18 mouse cellular contexts compared by ENCODE assay signal in the genomic region with DNA sequence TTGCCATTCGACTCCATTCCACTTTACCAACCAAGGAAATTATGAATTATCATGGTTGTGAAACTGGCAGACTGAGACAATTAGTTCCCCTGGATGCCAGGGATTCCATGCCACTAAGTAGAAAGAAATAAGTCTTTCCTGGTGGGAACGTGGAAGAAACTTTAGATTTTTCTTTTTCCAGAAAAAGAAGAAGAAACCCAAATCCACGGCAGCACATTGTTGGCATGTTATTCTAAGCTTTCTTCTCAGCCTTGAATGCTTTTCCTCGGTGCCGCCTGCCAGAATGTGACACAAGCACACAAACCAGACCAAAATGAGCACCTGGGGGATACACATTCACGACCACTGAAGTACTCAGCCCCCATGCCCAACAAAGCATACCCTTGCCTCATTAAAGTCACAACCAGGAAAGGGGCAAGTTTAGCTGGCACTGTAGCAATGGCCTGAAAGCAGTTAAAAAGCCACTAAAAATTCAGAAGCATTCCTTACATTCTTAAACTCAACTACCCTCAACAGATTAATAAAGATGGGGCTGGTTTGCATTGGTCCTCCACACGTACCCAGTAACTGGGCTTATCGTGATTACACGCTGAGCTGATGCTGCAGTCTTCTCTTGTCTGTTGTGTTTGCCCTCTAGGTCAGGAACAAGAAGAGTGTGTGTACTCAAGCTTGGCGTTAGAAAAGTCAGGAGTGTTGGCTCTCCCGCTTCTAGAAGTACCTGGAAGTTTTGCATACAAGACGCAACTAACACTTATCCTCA.
DNase-seq lines count a peak whose midpoint lies in the region; ATAC-seq and TF ChIP-seq lines count a peak whose summit lies in the region.
"Had no signal": no experiment of that assay in that cellular context is flagged by ENCODE, and none has a peak within 500 bp of the region (broad histone marks: within the 10 kb centered on the region; RNA-seq: fewer than 3 reads in every experiment).

No protein-coding gene starts in this region.

- DNase-seq in kidney, adult 18-20 months, result no peak
- DNase-seq in Patski (ENCODE audit: low read depth, low spot score), result peak; percentile 31
- DNase-seq in mesoderm, embryonic 11.5 days (ENCODE audit: low read depth, low spot score), result peak; percentile 3
- no peak for DNase-seq in cerebellum, adult 9-11 months
- DNase-seq: adrenal gland, postnatal 14 days; cerebellum, adult 18-20 months; cerebellum, postnatal 10 days; gastrocnemius, postnatal 36 days; heart, adult 11 months; heart, postnatal 36 days had no signal

- peak; percentile 46; the same call in 1 of the 2 replicates for ATAC-seq in kidney, embryonic 16.5 days (ENCODE audit: low FRiP score, low TSS enrichment)
- ATAC-seq in Patski, result peak; percentile 99
- no peak for ATAC-seq in embryonic facial prominence, embryonic 15.5 days (ENCODE audit: insufficient number of reproducible peaks, low FRiP score, low TSS enrichment, low read depth)
- ATAC-seq in megakaryocyte, adult 5-6 weeks (ENCODE audit: poor library complexity, severe bottlenecking), result no peak
- ATAC-seq: forebrain, embryonic 14.5 days; hindbrain, postnatal 0 days had no signal

- CTCF ChIA-PET in Patski (lab: Charles Lee), result no interaction called here

- TF ChIP-seq CTCF in Patski (IDR thresholded peaks at IDR 0.05), result no peak

- H3K9ac ChIP-seq in kidney, embryonic 16.5 days (replicated peaks; ENCODE audit: low read length), result no peak overlapping the region
- no peak overlapping the region for H3K9ac ChIP-seq in embryonic facial prominence, embryonic 15.5 days
- H3K9ac ChIP-seq: heart, embryonic 13.5 days had no signal

- H3K27me3 ChIP-seq in kidney, embryonic 16.5 days (ENCODE audit: insufficient read depth, low read length), result no peaks in the 10 kb centered on the region
- no peaks in the 10 kb centered on the region for H3K27me3 ChIP-seq in Patski
- H3K27me3 ChIP-seq in embryonic facial prominence, embryonic 15.5 days, result no peaks in the 10 kb centered on the region
- H3K27me3 ChIP-seq: heart, embryonic 13.5 days had no signal

- H3K9me3 ChIP-seq in kidney, embryonic 16.5 days (ENCODE audit: low read length), result no peaks in the 10 kb centered on the region
- no peaks in the 10 kb centered on the region for H3K9me3 ChIP-seq in embryonic facial prominence, embryonic 15.5 days (replicated peaks)
- H3K9me3 ChIP-seq: forebrain, embryonic 10.5 days; heart, embryonic 13.5 days had no signal

- H3K36me3 ChIP-seq in kidney, embryonic 16.5 days (ENCODE audit: insufficient read depth, low read length), result no peaks in the 10 kb centered on the region
- H3K36me3 ChIP-seq in embryonic facial prominence, embryonic 15.5 days, result no peaks in the 10 kb centered on the region
- H3K36me3 ChIP-seq: forebrain, embryonic 10.5 days; heart, embryonic 13.5 days had no signal

- POLR2A ChIA-PET in Patski (lab: Charles Lee), result no interaction called here

- no peak overlapping the region for H3K4me2 ChIP-seq in kidney, embryonic 16.5 days (replicated peaks; ENCODE audit: low read depth, low read length)
- no peak overlapping the region for H3K4me2 ChIP-seq in embryonic facial prominence, embryonic 15.5 days (replicated peaks)
- H3K4me2 ChIP-seq: heart, embryonic 13.5 days had no signal

- H3K4me3 ChIP-seq in kidney, embryonic 16.5 days (ENCODE audit: low read length), result no peak overlapping the region
- H3K4me3 ChIP-seq in embryonic facial prominence, embryonic 15.5 days (replicated peaks), result no peak overlapping the region
- H3K4me3 ChIP-seq: erythroblast, embryonic 14.5 days; forebrain, embryonic 10.5 days; heart, embryonic 13.5 days had no signal

- in situ Hi-C loops in Patski (cut with MboI; ENCODE audit: low pct_unique_long_range_greater_than_20kb), result no loop called here

- no peaks in the 10 kb centered on the region for H3K4me1 ChIP-seq in kidney, embryonic 16.5 days (ENCODE audit: insufficient read depth, low read length)
- H3K4me1 ChIP-seq in embryonic facial prominence, embryonic 15.5 days, result peaks cover 7% of the 10 kb centered on the region; the same call in 1 of the 2 replicates
- H3K4me1 ChIP-seq: forebrain, embryonic 10.5 days; heart, embryonic 13.5 days had no signal

- no peak overlapping the region for H3K27ac ChIP-seq in kidney, embryonic 16.5 days (ENCODE audit: low read length)
- peak overlapping the region; percentile 48; the same call in 1 of the 2 replicates for H3K27ac ChIP-seq in embryonic facial prominence, embryonic 15.5 days (replicated peaks)
- H3K27ac ChIP-seq: forebrain, embryonic 10.5 days; heart, embryonic 13.5 days; hindbrain, postnatal 0 days had no signal

- 41% methylated on average over 12 of the region's 12 CpGs for WGBS in kidney, embryonic 16.5 days
- 32% methylated on average over 12 of the region's 12 CpGs for WGBS in embryonic facial prominence, embryonic 15.5 days

Comparison
In these comparisons a context has a peak if more than half of its experiments do, and no peak if none do; other contexts are left out.
1. ATAC-seq: peak in kidney, embryonic 16.5 days (single experiment) and Patski (single experiment); none in embryonic facial prominence, embryonic 15.5 days (single experiment) and megakaryocyte, adult 5-6 weeks (single experiment).
2. DNase-seq: peak in Patski (single experiment) and mesoderm, embryonic 11.5 days (single experiment); none in kidney, adult 18-20 months (single experiment) and cerebellum, adult 9-11 months (single experiment).